Mouse (Mus musculus): ENCODE measurements around the gene Stk25. TPM values are rescaled to one million over a fixed set of nuclear protein-coding genes. Genes with fewer than 3 reads are reported as not detected.

Stk25 gene
- polyA plus RNA-seq, 1 experiment from 2014 or later: 227 TPM

GRCm38 (mm10) chr1:93635091-93635579 is 23.3 kb downstream of the Stk25 start:
- H3K27me3 ChIP-seq (ENCODE audit: control insufficient read depth, insufficient read depth, low read length): no peaks in the 10 kb centered on the region
- no peaks in the 10 kb centered on the region for H3K36me3 ChIP-seq (ENCODE audit: control insufficient read depth, insufficient read depth, low read length)
- peaks cover 5% of the 10 kb centered on the region; the same call in 1 of the 2 replicates for H3K4me1 ChIP-seq (replicated peaks; ENCODE audit: control insufficient read depth, insufficient read depth, low read length)
- under 1% methylated on average over 46 of the region's 58 CpGs for WGBS
- ATAC-seq (ENCODE audit: low FRiP score): no peak; the same call in 1 of the 2 replicates
- peak overlapping the region; percentile 87 for H3K9ac ChIP-seq (ENCODE audit: low read depth, low read length)
- peak overlapping the region; percentile 78 for H3K27ac ChIP-seq (ENCODE audit: low read depth, low read length)
- DNase-seq (ENCODE audit: low spot score): no peak
- H3K9me3 ChIP-seq (ENCODE audit: control insufficient read depth, low read length): no peaks in the 10 kb centered on the region
- H3K4me3 ChIP-seq (ENCODE audit: low read depth, low read length): peak overlapping the region; percentile 93
- H3K4me2 ChIP-seq (replicated peaks; ENCODE audit: low read depth, low read length): peak overlapping the region; percentile 81

GRCm38 (mm10) chr1:93634481-93634891 is 24.0 kb downstream of the Stk25 start:
- H3K9ac ChIP-seq (ENCODE audit: low read depth, low read length): peak overlapping the region; percentile 87
- ATAC-seq (ENCODE audit: low FRiP score) (no peak), DNase-seq (ENCODE audit: low spot score) (peak; percentile 34)
- no peaks in the 10 kb centered on the region for H3K36me3 ChIP-seq (ENCODE audit: control insufficient read depth, insufficient read depth, low read length)
- H3K27me3 ChIP-seq (ENCODE audit: control insufficient read depth, insufficient read depth, low read length): no peaks in the 10 kb centered on the region
- WGBS: 16% methylated on average over 6 of the region's 6 CpGs
- no peaks in the 10 kb centered on the region for H3K9me3 ChIP-seq (ENCODE audit: control insufficient read depth, low read length)
- peaks cover 5% of the 10 kb centered on the region; the same call in 1 of the 2 replicates for H3K4me1 ChIP-seq (replicated peaks; ENCODE audit: control insufficient read depth, insufficient read depth, low read length)
- H3K4me2 ChIP-seq (replicated peaks; ENCODE audit: low read depth, low read length): peak overlapping the region; percentile 81
- H3K27ac ChIP-seq (ENCODE audit: low read depth, low read length): peak overlapping the region; percentile 78; the same call in 1 of the 2 replicates
- H3K4me3 ChIP-seq (ENCODE audit: low read depth, low read length): peak overlapping the region; percentile 93

- no peaks in the 10 kb centered on the region for H3K9me3 ChIP-seq (ENCODE audit: control insufficient read depth, low read length)
- DNase-seq (ENCODE audit: low spot score): no peak
- no peaks in the 10 kb centered on the region for H3K27me3 ChIP-seq (ENCODE audit: control insufficient read depth, insufficient read depth, low read length)
- no peak for ATAC-seq (ENCODE audit: low FRiP score)
- H3K36me3 ChIP-seq (ENCODE audit: control insufficient read depth, insufficient read depth, low read length): peaks cover 2% of the 10 kb centered on the region; the same call in 1 of the 2 replicates
- no peak overlapping the region for H3K4me2 ChIP-seq (replicated peaks; ENCODE audit: low read depth, low read length)
- no peak overlapping the region for H3K27ac ChIP-seq (ENCODE audit: low read depth, low read length)
- peaks cover 5% of the 10 kb centered on the region; the same call in 1 of the 2 replicates for H3K4me1 ChIP-seq (replicated peaks; ENCODE audit: control insufficient read depth, insufficient read depth, low read length)
- WGBS: 96% methylated on average over 3 of the region's 3 CpGs
- no peak overlapping the region for H3K4me3 ChIP-seq (ENCODE audit: low read depth, low read length)
- H3K9ac ChIP-seq (ENCODE audit: low read depth, low read length): no peak overlapping the region
Observed at GRCm38 (mm10) chr1:93632723-93633122, 25.7 kb downstream of the Stk25 start.

GRCm38 (mm10) chr1:93630796-93631195 is 27.7 kb downstream of the Stk25 start:
- 92% methylated on average over 3 of the region's 3 CpGs for WGBS
- no peak for ATAC-seq (ENCODE audit: low FRiP score)
- Histone ChIP-seq H3K4me1 (replicated peaks; ENCODE audit: control insufficient read depth, insufficient read depth, low read length) (peaks cover 5% of the 10 kb centered on the region; the same call in 1 of the 2 replicates), H3K36me3 (ENCODE audit: control insufficient read depth, insufficient read depth, low read length) (peaks cover 6% of the 10 kb centered on the region), H3K27ac (ENCODE audit: low read depth, low read length) (no peak overlapping the region), H3K4me3 (ENCODE audit: low read depth, low read length) (no peak overlapping the region), H3K9ac (ENCODE audit: low read depth, low read length) (no peak overlapping the region), H3K4me2 (replicated peaks; ENCODE audit: low read depth, low read length) (no peak overlapping the region), H3K9me3 (ENCODE audit: control insufficient read depth, low read length) (no peaks in the 10 kb centered on the region), H3K27me3 (ENCODE audit: control insufficient read depth, insufficient read depth, low read length) (no peaks in the 10 kb centered on the region)
- DNase-seq (ENCODE audit: low spot score): no peak

- no peak for DNase-seq (ENCODE audit: low spot score)
- no peak overlapping the region for H3K4me2 ChIP-seq (replicated peaks; ENCODE audit: low read depth, low read length)
- no peak overlapping the region for H3K27ac ChIP-seq (ENCODE audit: low read depth, low read length)
- no peaks in the 10 kb centered on the region for H3K27me3 ChIP-seq (ENCODE audit: control insufficient read depth, insufficient read depth, low read length)
- H3K4me3 ChIP-seq (ENCODE audit: low read depth, low read length): no peak overlapping the region
- no peak for ATAC-seq (ENCODE audit: low FRiP score)
- H3K4me1 ChIP-seq (replicated peaks; ENCODE audit: control insufficient read depth, insufficient read depth, low read length): no peaks in the 10 kb centered on the region
- H3K9ac ChIP-seq (ENCODE audit: low read depth, low read length): no peak overlapping the region
- H3K9me3 ChIP-seq (ENCODE audit: control insufficient read depth, low read length): no peaks in the 10 kb centered on the region
- H3K36me3 ChIP-seq (ENCODE audit: control insufficient read depth, insufficient read depth, low read length): peaks cover 12% of the 10 kb centered on the region
- WGBS: 96% methylated on average over 1 of the region's 1 CpGs
Observed at GRCm38 (mm10) chr1:93624502-93624901, 34.0 kb downstream of the Stk25 start.

- H3K9me3 ChIP-seq (ENCODE audit: control insufficient read depth, low read length): no peaks in the 10 kb centered on the region
- H3K27me3 ChIP-seq (ENCODE audit: control insufficient read depth, insufficient read depth, low read length): no peaks in the 10 kb centered on the region
- H3K9ac ChIP-seq (ENCODE audit: low read depth, low read length): no peak overlapping the region
- WGBS: 87% methylated on average over 5 of the region's 5 CpGs
- no peak for DNase-seq (ENCODE audit: low spot score)
- no peak overlapping the region for H3K4me2 ChIP-seq (replicated peaks; ENCODE audit: low read depth, low read length)
- no peaks in the 10 kb centered on the region for H3K4me1 ChIP-seq (replicated peaks; ENCODE audit: control insufficient read depth, insufficient read depth, low read length)
- no peak overlapping the region for H3K4me3 ChIP-seq (ENCODE audit: low read depth, low read length)
- peaks cover 3% of the 10 kb centered on the region for H3K36me3 ChIP-seq (ENCODE audit: control insufficient read depth, insufficient read depth, low read length)
- ATAC-seq (ENCODE audit: low FRiP score): peak; percentile 40; the same call in 1 of the 2 replicates
- H3K27ac ChIP-seq (ENCODE audit: low read depth, low read length): no peak overlapping the region
Observed at GRCm38 (mm10) chr1:93618948-93619347, 39.5 kb downstream of the Stk25 start.

GRCm38 (mm10) chr1:93618059-93618748 is 40.3 kb downstream of the Stk25 start:
- no peak overlapping the region for H3K27ac ChIP-seq (ENCODE audit: low read depth, low read length)
- H3K36me3 ChIP-seq (ENCODE audit: control insufficient read depth, insufficient read depth, low read length): peaks cover 1% of the 10 kb centered on the region; the same call in 1 of the 2 replicates
- no peaks in the 10 kb centered on the region for H3K9me3 ChIP-seq (ENCODE audit: control insufficient read depth, low read length)
- no peak overlapping the region for H3K4me3 ChIP-seq (ENCODE audit: low read depth, low read length)
- H3K4me1 ChIP-seq (replicated peaks; ENCODE audit: control insufficient read depth, insufficient read depth, low read length): no peaks in the 10 kb centered on the region
- DNase-seq (ENCODE audit: low spot score) (no peak), ATAC-seq (ENCODE audit: low FRiP score) (no peak)
- H3K4me2 ChIP-seq (replicated peaks; ENCODE audit: low read depth, low read length): no peak overlapping the region
- 71% methylated on average over 4 of the region's 4 CpGs for WGBS
- H3K27me3 ChIP-seq (ENCODE audit: control insufficient read depth, insufficient read depth, low read length): no peaks in the 10 kb centered on the region
- no peak overlapping the region for H3K9ac ChIP-seq (ENCODE audit: low read depth, low read length)

GRCm38 (mm10) chr1:93609762-93610161 is 48.7 kb downstream of the Stk25 start:
- no peak overlapping the region for H3K9ac ChIP-seq (ENCODE audit: low read depth, low read length)
- H3K4me1 ChIP-seq (replicated peaks; ENCODE audit: control insufficient read depth, insufficient read depth, low read length): no peaks in the 10 kb centered on the region
- H3K4me3 ChIP-seq (ENCODE audit: low read depth, low read length): no peak overlapping the region
- no peak overlapping the region for H3K27ac ChIP-seq (ENCODE audit: low read depth, low read length)
- ATAC-seq (ENCODE audit: low FRiP score): no peak
- H3K27me3 ChIP-seq (ENCODE audit: control insufficient read depth, insufficient read depth, low read length): no peaks in the 10 kb centered on the region
- no peak for DNase-seq (ENCODE audit: low spot score)
- H3K36me3 ChIP-seq (ENCODE audit: control insufficient read depth, insufficient read depth, low read length): no peaks in the 10 kb centered on the region
- H3K9me3 ChIP-seq (ENCODE audit: control insufficient read depth, low read length): no peaks in the 10 kb centered on the region
- 89% methylated on average over 8 of the region's 8 CpGs for WGBS
- H3K4me2 ChIP-seq (replicated peaks; ENCODE audit: low read depth, low read length): no peak overlapping the region
